Mouse (Mus musculus): ENCODE data around the gene Wdr91. TPM values are rescaled to one million over a fixed set of nuclear protein-coding genes. Genes with fewer than 3 reads are reported as not detected.

Wdr91 gene
- total RNA-seq, 2 experiments from 2014 or later = 19.1 to 22.7 TPM

DNA sequence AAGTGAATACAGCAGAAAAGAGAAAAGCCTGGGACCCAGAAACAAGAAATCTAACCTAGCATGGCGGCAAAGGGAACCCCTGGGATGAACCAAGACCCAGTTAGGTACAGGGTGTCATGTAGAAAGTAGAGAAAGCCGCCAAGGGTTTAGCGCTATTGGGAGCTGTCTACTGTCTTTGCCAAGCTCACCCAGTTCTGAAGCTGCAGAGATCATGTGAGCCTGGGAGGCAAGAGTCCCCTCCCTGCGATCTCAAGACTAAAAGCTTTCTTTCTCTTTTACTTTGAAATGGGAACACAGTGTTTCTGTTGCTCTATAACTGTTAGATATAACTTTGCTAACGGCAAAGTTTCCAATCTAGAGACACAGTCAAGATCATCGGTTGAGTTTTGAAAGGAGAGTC lies 48.3 kb downstream of the Wdr91 start:
- DNase-seq = no peak

DNA sequence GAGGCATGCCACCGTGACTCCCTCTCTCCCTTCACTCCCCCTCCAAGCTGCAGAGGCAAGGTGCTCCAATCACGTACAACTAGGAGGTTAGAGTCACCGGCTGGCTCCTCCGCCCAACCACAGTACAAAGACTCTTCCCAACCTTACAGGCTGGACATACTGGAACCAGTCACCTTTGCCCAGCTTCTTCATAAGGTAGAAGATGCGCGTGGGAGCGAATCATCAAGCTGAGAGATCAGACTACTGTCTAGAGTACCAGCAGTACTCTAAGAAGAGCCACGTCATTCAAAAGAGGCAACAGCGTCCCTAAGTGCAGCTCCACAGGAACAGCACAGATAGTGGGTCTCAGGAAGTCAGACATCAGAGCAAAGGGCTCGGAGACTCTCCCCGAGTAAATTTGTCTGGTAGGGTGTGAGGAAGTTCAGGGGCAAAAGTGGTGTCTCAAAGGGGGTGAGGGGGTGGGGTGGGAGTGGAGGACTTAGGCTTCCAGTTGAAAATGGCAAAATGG lies 49.1 kb downstream of the Wdr91 start:
- DNase-seq = no peak

DNA sequence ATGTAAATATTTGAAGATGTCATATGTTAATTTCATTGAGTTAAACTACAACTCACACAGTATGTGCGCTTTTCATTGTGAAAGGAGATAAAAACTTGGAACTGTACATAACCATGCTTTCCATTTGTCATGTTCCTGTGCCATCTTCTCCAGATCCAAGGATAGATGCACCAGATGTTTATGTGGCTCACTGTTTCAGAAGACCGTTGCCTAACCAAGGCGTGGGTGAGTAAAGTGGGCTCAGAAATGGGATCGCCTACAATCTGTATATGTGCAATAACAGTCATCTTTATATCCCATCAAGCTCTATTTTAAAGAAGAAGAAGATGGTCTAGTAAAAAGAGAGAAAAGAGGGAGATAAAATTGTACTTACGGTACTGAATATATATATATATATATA lies 78.3 kb downstream of the Wdr91 start:
- no peak for DNase-seq

Other genes starting within 250 kb of the Wdr91 start
- gene Agbl3, start 130.4 kb downstream of the Wdr91 start, total RNA-seq (2021) = 1 to 10 TPM; 6.9 to 7.5 TPM
- gene Tmem140, start 47.7 kb downstream of the Wdr91 start, total RNA-seq (2021) = 10 to 100 TPM in 1 of 2 experiments, 1 to 10 TPM in 1; 4.6 to 10.6 TPM
- gene Cyren, start 32.8 kb downstream of the Wdr91 start, total RNA-seq (2021) = 1 to 10 TPM; 5.5 to 6.7 TPM
- gene Stra8, start 9.3 kb upstream of the Wdr91 start, total RNA-seq (2021) = not detected
- under 1 TPM; 0.45 to 0.83 TPM for gene Slc23a4, start 77.5 kb upstream of the Wdr91 start, total RNA-seq (2021)
- 10 to 100 TPM; 22.2 to 24.7 TPM for gene Cnot4, start 222.8 kb upstream of the Wdr91 start, total RNA-seq (2021)

Data from heart, postnatal 4 days (tissue).